Mouse (Mus musculus) olfactory bulb, adult 2 months (tissue): ENCODE measurements around the gene Cmtm7.

Experiments
- CTCF ChIP-seq: fragments of 200-500 bp; IDR thresholded peaks from 2 replicates; pipeline ENCODE4 v1.5.1; 2012; ENCODE audit warnings: low read depth, mild to moderate bottlenecking, low read length, moderate library complexity; ENCODE audit not compliant: insufficient read depth
- POLR2A ChIP-seq: fragments of 200-500 bp; IDR thresholded peaks from 2 replicates; pipeline ENCODE4 v1.6.1; 2012; ENCODE audit warnings: mild to moderate bottlenecking, low read depth, low read length, moderate library complexity; ENCODE audit not compliant: insufficient read depth

DNA sequence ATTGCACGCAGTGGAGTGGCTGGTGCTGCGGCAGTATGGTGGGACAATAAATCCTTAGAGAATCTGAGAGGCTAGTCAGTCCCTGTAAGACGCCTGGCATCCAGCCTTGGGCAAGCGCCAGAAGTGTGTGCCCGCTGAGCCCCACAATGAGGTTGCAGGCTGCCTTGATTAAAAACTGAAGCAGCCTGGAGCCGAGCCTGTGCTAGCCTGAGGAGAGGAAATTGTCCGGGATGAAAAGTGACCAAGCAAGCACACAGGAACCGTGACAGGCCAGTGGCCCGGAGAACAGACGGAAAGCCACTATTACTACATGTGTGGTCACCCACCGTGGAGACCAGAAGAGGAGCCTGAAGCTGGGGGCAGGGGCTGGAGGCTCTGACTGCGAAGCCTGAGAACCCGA lies 14.6 kb downstream of the Cmtm7 start:
- TF ChIP-seq POLR2A: no peak
- TF ChIP-seq CTCF: no peak
